ENCODE assay signal across 11 mouse cellular contexts in genomic region chr12:27604061-27604679, GRCm38 (mm10).
DNase-seq lines count a peak whose midpoint lies in the region; ATAC-seq and TF ChIP-seq lines count a peak whose summit lies in the region.
"Had no signal": no experiment of that assay in that cellular context is flagged by ENCODE, and none has a peak within 500 bp of the region (broad histone marks: within the 10 kb centered on the region; RNA-seq: fewer than 3 reads in every experiment).

No protein-coding gene starts in this region.

- H3K4me2 ChIP-seq in lung, embryonic 15.5 days, result no peak overlapping the region
- H3K4me2 ChIP-seq: hindbrain, embryonic 15.5 days had no signal

- H3K36me3 ChIP-seq in lung, embryonic 15.5 days, result no peaks in the 10 kb centered on the region
- H3K36me3 ChIP-seq: hindbrain, embryonic 15.5 days had no signal

- peak; percentile 8 for DNase-seq in frontal cortex, postnatal 10 days (ENCODE audit: low spot score in 2 of 2)
- peak; percentile 71 for DNase-seq in left cerebral cortex, postnatal 4 days
- no peak for DNase-seq in left cerebral cortex, adult 11 months (ENCODE audit: low spot score)
- peak; percentile 77 for DNase-seq in Patski (ENCODE audit: low read depth, low spot score)
- DNase-seq in spleen, postnatal 14 days (ENCODE audit: low spot score in 2 of 2), result no peak
- no peak for DNase-seq in urinary bladder, postnatal 25 days (ENCODE audit: low spot score)

- no peak overlapping the region for H3K9ac ChIP-seq in lung, embryonic 15.5 days
- H3K9ac ChIP-seq: hindbrain, embryonic 15.5 days had no signal

- WGBS in lung, embryonic 15.5 days, result 19% methylated on average over 1 of the region's 1 CpGs

- H3K27ac ChIP-seq in lung, embryonic 15.5 days, result no peak overlapping the region
- H3K27ac ChIP-seq: hindbrain, embryonic 15.5 days; stomach, postnatal 0 days had no signal

- no peak for TF ChIP-seq CTCF in Patski (IDR thresholded peaks at IDR 0.05)

- ATAC-seq in frontal cortex, adult (ENCODE audit: low TSS enrichment), result no peak
- ATAC-seq in Patski, result peak; percentile 99
- ATAC-seq in lung, embryonic 15.5 days (ENCODE audit: borderline replicate concordance, extremely low read depth, low FRiP score, low TSS enrichment), result peak; percentile 59; the same call in 1 of the 2 replicates
- ATAC-seq: CD4-positive, CD25-positive, alpha-beta regulatory T cell, adult 4 months had no signal

- H3K4me1 ChIP-seq in lung, embryonic 15.5 days, result peaks cover 5% of the 10 kb centered on the region; the same call in 1 of the 2 replicates
- H3K4me1 ChIP-seq: hindbrain, embryonic 15.5 days had no signal

- in situ Hi-C loops in Patski (cut with MboI; ENCODE audit: low pct_unique_long_range_greater_than_20kb), result loop anchor here (5.0 to 10.0 kb wide), 2 partner anchors 243 to 831 kb away; no protein-coding TSS in a partner anchor

- no peaks in the 10 kb centered on the region for H3K9me3 ChIP-seq in lung, embryonic 15.5 days
- H3K9me3 ChIP-seq: hindbrain, embryonic 15.5 days had no signal

- H3K27me3 ChIP-seq in Patski, result no peaks in the 10 kb centered on the region
- H3K27me3 ChIP-seq in lung, embryonic 15.5 days, result no peaks in the 10 kb centered on the region
- H3K27me3 ChIP-seq: hindbrain, embryonic 15.5 days had no signal

- CTCF ChIA-PET in Patski (lab: Charles Lee), result no interaction called here

- intact Hi-C loops in left cerebral cortex, postnatal 4 days (cut with DNase I), result no loop called here

- H3K4me3 ChIP-seq in lung, embryonic 15.5 days, result no peak overlapping the region
- H3K4me3 ChIP-seq: hindbrain, embryonic 15.5 days had no signal

- POLR2A ChIA-PET in Patski (lab: Charles Lee), result no interaction called here

Comparison
In these comparisons a context has a peak if more than half of its experiments do, and no peak if none do; other contexts are left out.
1. DNase-seq: peak in frontal cortex, postnatal 10 days (2 of 2), left cerebral cortex, postnatal 4 days (single experiment) and Patski (single experiment); none in left cerebral cortex, adult 11 months (single experiment), spleen, postnatal 14 days (0 of 2) and urinary bladder, postnatal 25 days (single experiment).